Mouse (Mus musculus) CH12.LX (cell line): Measurements from ENCODE around the gene Kmt5a. TPM values are rescaled to one million over a fixed set of nuclear protein-coding genes. Genes with fewer than 3 reads are reported as not detected.

Experiments used
- DNase-seq: peaks from one replicate; pipeline ENCODE4 v3.0.0-alpha.2; 2013; ENCODE audit errors: extremely low read depth
- H3K27ac ChIP-seq: 2 replicates; pipeline ENCODE4 v1.5.1; 2012; ENCODE audit warnings: low read depth, mild to moderate bottlenecking, control low read depth, moderate library complexity; ENCODE audit not compliant: insufficient read depth
- H3K27me3 ChIP-seq: replicated peaks from 2 replicates; pipeline ENCODE3; 2012; ENCODE audit warnings: inconsistent platforms
- H3K36me3 ChIP-seq, 2 experiments: replicated peaks in 1 of 2; 2 replicates each; pipeline versions ENCODE3 to v1.6.1; 2012; ENCODE audit warnings: inconsistent platforms in 1 of 2, low read length in 1 of 2, mild to moderate bottlenecking in 1 of 2, mixed read lengths in 1 of 2, moderate library complexity in 1 of 2; ENCODE audit not compliant: control insufficient read depth in 1 of 2, insufficient read depth in 1 of 2
- H3K4me1 ChIP-seq, 2 experiments: 2 replicates each; pipeline ENCODE4 v1.6.1; 2012; ENCODE audit warnings: inconsistent platforms in 1 of 2, moderate library complexity in 1 of 2; ENCODE audit not compliant: insufficient read depth in 2 of 2, control insufficient read depth in 1 of 2
- H3K4me2 ChIP-seq: 2 replicates; pipeline ENCODE4 v1.6.1; 2012; ENCODE audit warnings: low read depth, mild to moderate bottlenecking, control low read depth; ENCODE audit not compliant: poor library complexity, insufficient read depth, severe bottlenecking
- H3K4me3 ChIP-seq, 3 experiments: fragments of 150-350 bp in 1 of 3; sonication (generic) in 1 of 3; replicated peaks in 1 of 3; 2 replicates each; pipeline versions ENCODE3 to v1.5.1; 2011 to 2012; ENCODE audit warnings: low read depth in 2 of 3, low read length in 2 of 3, mild to moderate bottlenecking in 2 of 3, moderate library complexity in 2 of 3, control low read depth in 1 of 3, improper control_type of control experiment in 1 of 3, inconsistent platforms in 1 of 3, mixed read lengths in 1 of 3; ENCODE audit not compliant: poor library complexity in 1 of 3
- H3K79me2 ChIP-seq: replicated peaks from 2 replicates; pipeline ENCODE4 v1.6.1; 2012; ENCODE audit warnings: mild to moderate bottlenecking, moderate library complexity; ENCODE audit not compliant: control insufficient read depth, poor library complexity, insufficient read depth, severe bottlenecking; ENCODE audit errors: extremely low read depth
- H3K9ac ChIP-seq: 2 replicates; pipeline ENCODE4 v1.6.1; 2012; ENCODE audit warnings: low read depth, mild to moderate bottlenecking, control low read depth, moderate library complexity; ENCODE audit not compliant: insufficient read depth
- H3K9me3 ChIP-seq: replicated peaks from 2 replicates; pipeline ENCODE3; 2012; ENCODE audit warnings: low read length, inconsistent platforms, mixed read lengths
- BHLHE40 ChIP-seq: IDR thresholded peaks from 2 replicates; pipeline ENCODE4 v1.6.1; 2011; ENCODE audit warnings: mild to moderate bottlenecking, low read depth, low read length, improper control_type of control experiment
- CHD1 ChIP-seq: IDR thresholded peaks from 2 replicates; pipeline ENCODE4 v1.6.1; 2012; ENCODE audit warnings: low read depth, low read length, improper control_type of control experiment, inconsistent platforms
- CTCF ChIP-seq, 2 experiments: IDR thresholded peaks in 1 of 2; conservative IDR thresholded peaks in 1 of 2; 2 replicates each; pipeline ENCODE4 v1.5.1; 2011 to 2012; ENCODE audit warnings: low read depth in 2 of 2, low read length in 2 of 2, improper control_type of control experiment in 1 of 2, inconsistent platforms in 1 of 2, mild to moderate bottlenecking in 1 of 2, moderate library complexity in 1 of 2
- E2F4 ChIP-seq: IDR thresholded peaks from 2 replicates; pipeline ENCODE4 v1.6.1; 2011; ENCODE audit warnings: low read depth, low read length, improper control_type of control experiment; ENCODE audit not compliant: insufficient replicate concordance
- EP300 ChIP-seq: IDR thresholded peaks from 2 replicates; pipeline ENCODE4 v1.6.1; 2011; ENCODE audit warnings: low read length, improper control_type of control experiment
- HCFC1 ChIP-seq: IDR thresholded peaks from 2 replicates; pipeline ENCODE4 v1.6.1; 2012; ENCODE audit warnings: low read depth, mild to moderate bottlenecking, inconsistent platforms, low read length, improper control_type of control experiment
- JUN ChIP-seq: IDR thresholded peaks from 2 replicates; pipeline ENCODE4 v1.6.1; 2011; ENCODE audit warnings: low read depth, mild to moderate bottlenecking, low read length, improper control_type of control experiment, moderate library complexity; ENCODE audit not compliant: insufficient read depth
- JUND ChIP-seq: conservative IDR thresholded peaks from 2 replicates; pipeline ENCODE4 v1.6.1; 2011; ENCODE audit warnings: low read depth, low read length, improper control_type of control experiment
- MAX ChIP-seq: IDR thresholded peaks from 2 replicates; pipeline ENCODE4 v1.6.1; 2011; ENCODE audit warnings: low read length, improper control_type of control experiment
- MAZ ChIP-seq: IDR thresholded peaks from 2 replicates; pipeline ENCODE4 v1.6.1; 2012; ENCODE audit warnings: low read depth, mild to moderate bottlenecking, inconsistent platforms, low read length, improper control_type of control experiment, moderate library complexity
- MEF2A ChIP-seq: IDR thresholded peaks from 2 replicates; pipeline ENCODE4 v1.6.1; 2014; ENCODE audit warnings: low read depth, mild to moderate bottlenecking, inconsistent platforms, low read length, improper control_type of control experiment, borderline replicate concordance
- MXI1 ChIP-seq: IDR thresholded peaks from 2 replicates; pipeline ENCODE4 v1.6.1; 2011; ENCODE audit warnings: mild to moderate bottlenecking, low read depth, low read length, improper control_type of control experiment
- MYC ChIP-seq: IDR thresholded peaks from 2 replicates; pipeline ENCODE4 v1.6.1; 2011; ENCODE audit warnings: low read depth, mild to moderate bottlenecking, improper control_type of control experiment, low read length
- NELFE ChIP-seq: IDR thresholded peaks from 2 replicates; pipeline ENCODE4 v1.6.1; 2011; ENCODE audit warnings: low read depth, low read length, improper control_type of control experiment
- NRF1 ChIP-seq: IDR thresholded peaks from 2 replicates; pipeline ENCODE4 v1.6.1; 2014; ENCODE audit warnings: low read depth, mild to moderate bottlenecking, inconsistent platforms, low read length, improper control_type of control experiment, moderate library complexity
- PAX5 ChIP-seq: IDR thresholded peaks from 2 replicates; pipeline ENCODE4 v1.6.1; 2012; ENCODE audit warnings: low read length, inconsistent platforms, mixed read lengths
- POLR2AphosphoS2 ChIP-seq: IDR thresholded peaks from 2 replicates; pipeline ENCODE4 v1.6.1; 2011; ENCODE audit warnings: low read depth, low read length, improper control_type of control experiment
- RAD21 ChIP-seq: IDR thresholded peaks from 2 replicates; pipeline ENCODE4 v1.6.1; 2011; ENCODE audit warnings: low read depth, mild to moderate bottlenecking, low read length, improper control_type of control experiment, moderate library complexity
- SIN3A ChIP-seq: IDR thresholded peaks from 2 replicates; pipeline ENCODE4 v1.6.1; 2012; ENCODE audit warnings: low read length, improper control_type of control experiment, inconsistent platforms
- SMC3 ChIP-seq: IDR thresholded peaks from 2 replicates; pipeline ENCODE4 v1.6.1; 2011; ENCODE audit warnings: low read depth, low read length, improper control_type of control experiment
- TBP ChIP-seq: conservative IDR thresholded peaks from 2 replicates; pipeline ENCODE4 v1.6.1; 2011; ENCODE audit warnings: low read depth, low read length, improper control_type of control experiment
- UBTF ChIP-seq: IDR thresholded peaks from 2 replicates; pipeline ENCODE4 v1.6.1; 2012; ENCODE audit warnings: low read depth, mild to moderate bottlenecking, inconsistent platforms, low read length, improper control_type of control experiment, moderate library complexity
- USF2 ChIP-seq: conservative IDR thresholded peaks from 2 replicates; pipeline ENCODE4 v1.6.1; 2011; ENCODE audit warnings: low read depth, low read length, improper control_type of control experiment
- ZC3H11A ChIP-seq: IDR thresholded peaks from 2 replicates; pipeline ENCODE4 v1.6.1; 2012; ENCODE audit warnings: low read depth, mild to moderate bottlenecking, inconsistent platforms, low read length, improper control_type of control experiment
- ZKSCAN1 ChIP-seq: IDR thresholded peaks from 2 replicates; pipeline ENCODE4 v1.6.1; 2012; ENCODE audit warnings: low read depth, inconsistent platforms, low read length, improper control_type of control experiment, borderline replicate concordance
- ZMIZ1 ChIP-seq: IDR thresholded peaks from 2 replicates; pipeline ENCODE4 v1.6.1; 2012; ENCODE audit warnings: low read depth, mild to moderate bottlenecking, inconsistent platforms, low read length, improper control_type of control experiment
- ZNF384 ChIP-seq: IDR thresholded peaks from 2 replicates; pipeline ENCODE4 v1.6.1; 2012; ENCODE audit warnings: low read depth, low read length, improper control_type of control experiment, inconsistent platforms
- dilution Hi-C: fragments of 300-500 bp; cut with MboI; formaldehyde crosslinking; loops from 2 replicates; pipeline ENCODE4 v1.14.3; 2020; ENCODE audit warnings: low sequenced_read_pairs; ENCODE audit not compliant: extremely low pct_unique_long_range_greater_than_20kb, extremely low pct_ligation_motif_present
- in situ Hi-C: fragments of 300-500 bp; cut with MboI; formaldehyde crosslinking; loops from 3 replicates; pipeline ENCODE4 v1.14.3; 2019; ENCODE audit warnings: low sequenced_read_pairs, low pct_ligation_motif_present, low pct_unique_long_range_greater_than_20kb, mixed read lengths
- polyA plus RNA-seq: library from polyadenylated mRNA; unstranded; fragments of >175 nt; gene quantifications from 2 replicates; pipeline ENCODE4 v1.2.1, GENCODE M21; 2012; ENCODE audit warnings: low read depth; ENCODE audit not compliant: insufficient read length
- total RNA-seq, 2 experiments: library from RNA; depleted of rRNA; stranded (reverse); fragments of 300-350 nt in 1 of 2; fragments of >200 nt in 1 of 2; gene quantifications; 2 replicates each; pipeline ENCODE4 v1.2.3; 2012 to 2014

The Kmt5a gene
- total and polyA plus RNA-seq, 3 experiments = 55.3 to 151 (median 62.8) TPM

GRCm38 (mm10) chr5:124483655-124484396 is 44.1 kb downstream of the Kmt5a start:
- in situ Hi-C loops = no loop called here
- Histone ChIP-seq H3K27ac (peak overlapping the region; percentile 75), H3K9me3 (no peaks in the 10 kb centered on the region), H3K9ac (peak overlapping the region; percentile 99), H3K27me3 (no peaks in the 10 kb centered on the region), H3K79me2 (peaks cover 6% of the 10 kb centered on the region; the same call in 1 of the 2 replicates), H3K4me1 (peaks cover 8 to 43% of the 10 kb centered on the region in 2 experiments; a peak in 3 of 4 replicates), H3K36me3 (peaks cover 2 to 30% of the 10 kb centered on the region in 2 experiments), H3K4me3 (peak overlapping the region; percentile 57 to 94 (median 71)), H3K4me2 (peak overlapping the region; percentile 78)
- dilution Hi-C loops = no loop called here
- peak; percentile 73; the same call in 1 of the 2 replicates for TF ChIP-seq MYC
- no peak for TF ChIP-seq TBP
- TF ChIP-seq USF2 = no peak
- TF ChIP-seq MEF2A = no peak
- no peak for TF ChIP-seq ZMIZ1
- TF ChIP-seq CTCF (conservative IDR thresholded peaks at IDR 0.05 in 1 of 2, IDR thresholded peaks at IDR 0.05 in 1 of 2; ENCODE audit: low read depth in 2 of 2, low read length in 2 of 2) = peak in 1 of 2 experiments; percentile 61; a peak in 2 of 4 replicates
- TF ChIP-seq HCFC1 = no peak
- TF ChIP-seq NRF1 = no peak
- TF ChIP-seq MAX = no peak
- no peak for TF ChIP-seq MXI1
- TF ChIP-seq CHD1 = peak; percentile 77; the same call in 1 of the 2 replicates
- no peak for TF ChIP-seq ZKSCAN1
- peak; percentile 49 for TF ChIP-seq SMC3
- no peak for TF ChIP-seq MAZ
- peak; percentile 37 for TF ChIP-seq RAD21
- TF ChIP-seq ZC3H11A = no peak
- TF ChIP-seq SIN3A = peak; percentile 71; the same call in 1 of the 2 replicates
- no peak for TF ChIP-seq JUND
- no peak for TF ChIP-seq POLR2AphosphoS2
- no peak for TF ChIP-seq EP300
- 0 out of 2 replicates have a peak, but pooled peaks have one; percentile 4 for TF ChIP-seq ZNF384
- TF ChIP-seq BHLHE40 = no peak
- TF ChIP-seq UBTF = no peak
- no peak for TF ChIP-seq JUN
- TF ChIP-seq E2F4 = no peak
- TF ChIP-seq NELFE = no peak
- no peak for TF ChIP-seq PAX5
- no peak for DNase-seq
